Mouse (Mus musculus): Measurements from ENCODE around the gene St3gal5.

DNA sequence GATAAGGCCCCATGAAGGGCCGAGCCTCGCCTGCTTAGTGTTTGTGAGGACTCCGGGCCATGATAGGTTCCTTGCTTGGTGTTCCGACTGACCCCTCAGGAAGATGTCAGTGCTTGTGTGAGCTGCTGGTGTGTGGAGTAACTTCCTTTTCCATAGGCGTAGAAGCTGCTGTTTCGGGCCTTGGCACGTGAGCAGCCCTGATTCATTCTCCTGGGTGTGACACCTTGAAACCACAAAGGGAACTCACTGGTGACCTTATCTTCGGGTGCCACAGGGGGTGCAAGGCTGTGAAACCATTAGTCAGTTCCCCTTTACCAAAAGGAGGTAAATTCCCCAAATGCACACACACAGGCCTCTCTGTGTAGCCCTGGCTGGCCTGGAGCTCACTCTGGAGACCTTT lies 43.0 kb downstream of the St3gal5 start:
- TF ChIP-seq POLR2A (IDR thresholded peaks at IDR 0.05; ENCODE audit: low read depth, low read length) (no peak), RCOR1 (conservative IDR thresholded peaks at IDR 0.05; ENCODE audit: low read depth, low read length) (peak; percentile 31; the same call in 1 of the 2 replicates), MXI1 (IDR thresholded peaks at IDR 0.05; ENCODE audit: low read depth, low read length) (no peak), CHD2 (IDR thresholded peaks at IDR 0.05; ENCODE audit: low read length) (no peak), SMC3 (IDR thresholded peaks at IDR 0.05; ENCODE audit: low read depth, low read length) (no peak), E2F4 (IDR thresholded peaks at IDR 0.05; ENCODE audit: insufficient replicate concordance, low read depth, low read length) (no peak), CTCF (conservative IDR thresholded peaks at IDR 0.05 in 1 of 2, IDR thresholded peaks at IDR 0.05 in 1 of 2; ENCODE audit: low read depth in 2 of 2, low read length in 2 of 2) (no peak), NRF1 (IDR thresholded peaks at IDR 0.05; ENCODE audit: low read depth, low read length) (no peak), KAT2A (IDR thresholded peaks at IDR 0.05; ENCODE audit: insufficient replicate concordance, low read length) (no peak)
